Mouse (Mus musculus): ENCODE data around the gene Mterf1a. TPM values are rescaled to one million over a fixed set of nuclear protein-coding genes. Genes with fewer than 3 reads are reported as not detected.

The Mterf1a gene
- 1.2 TPM in 2 replicates for polyA plus RNA-seq (2012; rRNA removed)

DNA sequence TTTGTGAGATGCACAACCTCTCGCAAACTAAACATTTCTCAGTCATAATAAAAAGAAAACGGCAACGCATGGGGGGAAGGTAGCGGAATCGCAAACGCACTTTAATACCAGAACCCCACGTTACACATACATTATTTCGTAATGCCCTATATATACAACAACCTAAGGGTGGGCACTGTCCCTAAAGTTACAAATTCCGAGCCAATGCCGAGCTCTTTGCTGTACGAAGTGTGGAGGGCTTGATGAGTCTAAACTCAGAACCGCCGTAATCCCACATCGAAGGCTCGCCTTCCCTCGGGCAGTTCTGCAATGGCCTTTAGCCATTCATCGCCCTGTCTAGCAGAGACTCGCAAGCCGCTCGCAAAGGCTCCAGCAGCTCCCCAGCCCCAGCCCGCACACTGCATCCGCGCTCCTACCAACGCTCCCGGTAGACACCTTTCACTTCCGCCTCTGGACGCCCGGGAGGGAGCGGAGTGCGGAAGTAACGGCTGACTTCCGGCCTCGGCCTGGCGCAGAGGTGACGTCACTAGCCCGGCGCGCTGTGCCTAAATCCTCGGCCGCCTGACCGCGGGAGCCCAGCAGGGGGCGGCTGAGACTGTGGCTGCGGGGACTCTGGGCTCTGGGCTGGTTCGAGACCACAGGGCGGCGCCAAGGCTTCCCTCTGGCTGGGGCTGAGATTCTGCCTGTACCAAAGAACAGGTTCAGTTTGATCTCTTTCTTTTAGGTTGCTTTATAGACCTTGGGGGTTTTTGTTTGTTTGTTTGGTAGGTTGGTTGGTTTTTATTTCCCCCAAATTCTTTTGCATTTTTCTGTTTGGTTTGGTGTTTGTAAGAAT is at the start of gene Mterf1a:
TSS of gene Mterf1a (minus strand) at position 475 of the 835 bp plus-strand sequence.

GRCm38 (mm10) chr5:3927801-3928689 is 34.3 kb upstream of the Mterf1a start, which contains the start of gene Akap9:
Akap9 (plus strand) TSS chr5:3928054.

GRCm38 (mm10) chr5:3845026-3845425 is 48.7 kb downstream of the Mterf1a start, which contains the start of gene Lrrd1:
Lrrd1 (plus strand) TSS chr5:3845173.

Other genes starting within 250 kb of the Mterf1a start
- not detected in 2 replicates for gene Tmbim7, start 242.8 kb downstream of the Mterf1a start, polyA plus RNA-seq (2012; rRNA removed)
- gene Gatad1, start 236.7 kb downstream of the Mterf1a start, polyA plus RNA-seq (2012; rRNA removed): 35.7 and 42.9 TPM in 2 replicates
- 8.2 and 9.4 TPM in 2 replicates for gene Ankib1, start 91.0 kb downstream of the Mterf1a start, polyA plus RNA-seq (2012; rRNA removed)
- 3.2 and 3.5 TPM in 2 replicates for gene Krit1, start 90.7 kb downstream of the Mterf1a start, polyA plus RNA-seq (2012; rRNA removed)
- 0.06 and 0.21 TPM in 2 replicates for gene Lrrd1, start 48.8 kb downstream of the Mterf1a start, polyA plus RNA-seq (2012; rRNA removed)
- 9.9 and 10.9 TPM in 2 replicates for gene Akap9, start 34.1 kb upstream of the Mterf1a start, polyA plus RNA-seq (2012; rRNA removed)
- 77.9 and 108 TPM in 2 replicates for gene Cyp51, start 210.8 kb upstream of the Mterf1a start, polyA plus RNA-seq (2012; rRNA removed)